Mouse (Mus musculus) hindbrain, embryonic 14.5 days (tissue): ENCODE measurements around the gene Dyrk1a. TPM values are rescaled to one million over a fixed set of nuclear protein-coding genes. Genes with fewer than 3 reads are reported as not detected.
A peak's percentile ranks its signal among the peaks of the same experiment; 100 is the strongest.

ENCODE experiments used
- ATAC-seq: fragments of 200-750 bp; cut with Nextera tagmentation; 2 replicates; pipeline ENCODE4 v1.8.0; 2017; ENCODE audit warnings: moderate number of reproducible peaks, mild to moderate bottlenecking, moderate TSS enrichment, moderate library complexity; ENCODE audit not compliant: low FRiP score
- DNase-seq: peaks from one replicate; pipeline ENCODE4 v3.0.0-alpha.2; 2015; ENCODE audit warnings: low spot score
- H3K27ac ChIP-seq: fragments of 300-500 bp; sonication (generic); 2 replicates; pipeline ENCODE4 v1.5.1; 2014; ENCODE audit warnings: mild to moderate bottlenecking, moderate library complexity
- H3K27me3 ChIP-seq: fragments of 300-500 bp; sonication (generic); 2 replicates; pipeline ENCODE4 v1.6.1; 2014; ENCODE audit warnings: mild to moderate bottlenecking, low read length, mixed read lengths; ENCODE audit not compliant: control insufficient read depth, insufficient read depth
- H3K36me3 ChIP-seq: fragments of 300-500 bp; sonication (generic); replicated peaks from 2 replicates; pipeline ENCODE4 v1.6.1; 2014; ENCODE audit not compliant: control insufficient read depth, insufficient read depth
- H3K4me1 ChIP-seq: fragments of 300-500 bp; sonication (generic); replicated peaks from 2 replicates; pipeline ENCODE4 v1.6.1; 2014; ENCODE audit warnings: antibody characterized with exemption, low read length, mixed read lengths; ENCODE audit not compliant: control insufficient read depth, insufficient read depth
- H3K4me2 ChIP-seq: fragments of 300-500 bp; sonication (generic); replicated peaks from 2 replicates; pipeline ENCODE4 v1.6.1; 2014; ENCODE audit warnings: mild to moderate bottlenecking, moderate library complexity
- H3K4me3 ChIP-seq: fragments of 300-500 bp; sonication (generic); replicated peaks from 2 replicates; pipeline ENCODE4 v1.5.1; 2014; ENCODE audit warnings: mild to moderate bottlenecking, low read length
- H3K9ac ChIP-seq: fragments of 300-500 bp; sonication (generic); 2 replicates; pipeline ENCODE4 v1.6.1; 2014
- H3K9me3 ChIP-seq: fragments of 300-500 bp; sonication (generic); 2 replicates; pipeline ENCODE4 v1.6.1; 2016; ENCODE audit warnings: low read length; ENCODE audit not compliant: control insufficient read depth
- WGBS: fragments of 180-500 bp; shearing (Covaris S2); extraction: QIAGEN DNeasy Blood & Tissue Kit; methylation state at CpG from one replicate; pipeline ENCODE4 v1.1.7; 2014; 5-methylcytosine and 5-hydroxymethylcytosine counted together
- polyA plus RNA-seq: library from polyadenylated mRNA; unstranded; fragments of >200 nt; fragmentation: Nextera tagmentation; extraction: Ambion mirVana; gene quantifications from 2 replicates; pipeline ENCODE4 v1.2.1, GENCODE M21; 2014

Gene Dyrk1a
- polyA plus RNA-seq, 1 experiment from 2014 or later: 14.0 TPM

DNA sequence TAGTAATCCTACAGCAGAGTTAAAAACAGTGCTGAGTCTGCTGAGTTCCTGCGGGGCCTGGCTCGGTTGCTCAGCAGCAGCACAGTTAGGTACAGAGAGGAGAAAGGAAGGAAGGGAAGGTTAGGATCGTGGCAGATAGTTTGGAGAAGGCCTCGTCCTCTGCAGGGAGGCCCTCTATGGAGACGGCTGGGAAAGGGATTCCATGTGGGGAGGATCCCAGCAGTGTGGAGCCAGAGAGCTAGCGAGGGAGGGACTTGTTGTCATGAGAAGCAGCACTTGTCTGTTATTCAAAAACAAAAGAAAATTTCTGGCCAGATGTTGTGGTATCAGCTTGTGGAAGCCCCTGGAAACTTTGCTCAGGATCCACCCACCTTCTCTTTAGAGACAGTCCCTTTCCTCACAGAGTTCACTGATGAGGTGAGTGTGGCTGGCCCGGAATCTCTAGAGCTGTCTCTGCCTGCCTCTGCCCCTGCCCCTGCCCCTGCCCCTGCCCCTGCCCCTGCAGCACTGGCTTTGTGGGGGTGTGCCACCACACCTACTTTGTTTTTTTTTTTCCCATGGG, 11.1 kb downstream of the Dyrk1a start:
- H3K9me3 ChIP-seq: no peaks in the 10 kb centered on the region
- H3K27me3 ChIP-seq: no peaks in the 10 kb centered on the region
- H3K4me3 ChIP-seq: no peak overlapping the region
- no peak for DNase-seq
- WGBS: 29% methylated on average over 7 of the region's 7 CpGs
- ATAC-seq: no peak
- H3K27ac ChIP-seq: 0 out of 2 replicates have a peak overlapping the region, but pooled peaks have one; percentile 32
- H3K4me1 ChIP-seq: peaks cover 21% of the 10 kb centered on the region
- H3K36me3 ChIP-seq: no peaks in the 10 kb centered on the region
- H3K9ac ChIP-seq: no peak overlapping the region
- no peak overlapping the region for H3K4me2 ChIP-seq

DNA sequence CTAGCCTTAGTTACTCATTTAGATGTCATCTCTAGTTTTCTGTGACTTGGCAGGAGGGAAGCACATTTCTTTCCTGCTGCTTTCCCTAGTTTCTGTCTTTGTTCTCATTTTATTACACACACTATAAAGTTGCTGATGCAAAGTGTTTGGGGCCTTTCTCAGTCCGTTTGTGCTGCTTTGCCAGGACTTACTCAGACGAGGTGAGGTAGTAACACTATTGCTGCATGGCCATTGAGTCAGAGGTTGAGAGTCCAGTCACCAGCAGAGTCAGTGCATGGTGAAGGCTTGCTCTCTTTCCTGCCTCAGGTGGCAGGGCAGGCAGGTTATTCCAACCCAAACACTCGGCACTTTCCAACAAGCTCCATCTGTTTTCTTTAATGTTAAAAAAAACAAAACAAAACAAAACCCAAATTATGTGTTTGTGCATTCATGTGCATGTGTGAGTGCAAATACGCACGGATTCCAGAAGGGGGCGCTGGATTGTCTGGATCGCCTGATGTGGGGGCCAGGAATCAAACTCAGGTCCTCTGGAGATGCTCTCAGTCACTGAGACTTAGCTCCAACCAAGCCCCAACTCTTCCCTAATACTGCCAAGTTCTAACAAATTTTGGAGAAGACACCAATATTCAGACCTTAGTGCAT, 16.7 kb downstream of the Dyrk1a start:
- no peaks in the 10 kb centered on the region for H3K27me3 ChIP-seq
- no peaks in the 10 kb centered on the region for H3K36me3 ChIP-seq
- H3K4me2 ChIP-seq: no peak overlapping the region
- no peaks in the 10 kb centered on the region for H3K9me3 ChIP-seq
- WGBS: 71% methylated on average over 7 of the region's 7 CpGs
- H3K27ac ChIP-seq: no peak overlapping the region
- H3K4me3 ChIP-seq: no peak overlapping the region
- peaks cover 35% of the 10 kb centered on the region for H3K4me1 ChIP-seq
- ATAC-seq (no peak), DNase-seq (no peak)
- no peak overlapping the region for H3K9ac ChIP-seq

- H3K4me1 ChIP-seq: peaks cover 34% of the 10 kb centered on the region
- ATAC-seq: no peak
- WGBS: 89% methylated on average over 4 of the region's 4 CpGs
Observed at GRCm38 (mm10) chr16:94587461-94587860, 17.7 kb downstream of the Dyrk1a start.

GRCm38 (mm10) chr16:94588171-94588570, 18.4 kb downstream of the Dyrk1a start:
- no peak overlapping the region for H3K27ac ChIP-seq
- H3K9me3 ChIP-seq: no peaks in the 10 kb centered on the region
- no peaks in the 10 kb centered on the region for H3K36me3 ChIP-seq
- H3K9ac ChIP-seq: no peak overlapping the region
- WGBS: 72% methylated on average over 8 of the region's 8 CpGs
- no peaks in the 10 kb centered on the region for H3K27me3 ChIP-seq
- no peak overlapping the region for H3K4me3 ChIP-seq
- no peak overlapping the region for H3K4me2 ChIP-seq
- DNase-seq (no peak), ATAC-seq (no peak)
- peaks cover 34% of the 10 kb centered on the region for H3K4me1 ChIP-seq

More at GRCm38 (mm10) chr16:94587461-94587860, 17.7 kb downstream of the Dyrk1a start:
- Histone ChIP-seq H3K27ac (no peak overlapping the region), H3K9me3 (no peaks in the 10 kb centered on the region), H3K4me2 (no peak overlapping the region), H3K27me3 (no peaks in the 10 kb centered on the region), H3K36me3 (no peaks in the 10 kb centered on the region), H3K9ac (no peak overlapping the region), H3K4me3 (no peak overlapping the region)
- no peak for DNase-seq

DNA sequence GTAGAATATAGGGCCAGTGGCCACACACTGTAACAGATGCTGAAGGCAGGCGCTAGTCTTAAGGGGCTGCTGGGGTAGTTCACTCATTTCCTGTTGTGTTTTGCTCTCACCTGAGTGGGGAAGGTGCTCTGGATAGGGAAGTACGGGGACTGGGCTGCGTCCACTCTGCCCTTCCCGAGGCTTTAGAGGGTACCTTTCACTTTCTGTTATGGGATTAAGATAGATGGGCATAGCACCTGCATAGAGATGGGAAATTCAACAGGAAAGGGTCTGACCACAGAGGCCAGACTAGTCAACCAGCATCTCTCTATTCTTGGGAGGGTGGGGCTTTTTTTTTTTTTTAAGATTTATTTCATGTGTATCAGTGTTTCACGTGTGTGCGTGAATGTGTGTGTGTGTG, 19.2 kb downstream of the Dyrk1a start:
- Histone ChIP-seq H3K4me2 (no peak overlapping the region), H3K9ac (no peak overlapping the region), H3K9me3 (no peaks in the 10 kb centered on the region), H3K27ac (no peak overlapping the region), H3K4me1 (peaks cover 34% of the 10 kb centered on the region), H3K27me3 (no peaks in the 10 kb centered on the region), H3K4me3 (no peak overlapping the region), H3K36me3 (no peaks in the 10 kb centered on the region)
- ATAC-seq (no peak), DNase-seq (no peak)
- 89% methylated on average over 6 of the region's 6 CpGs for WGBS

DNA sequence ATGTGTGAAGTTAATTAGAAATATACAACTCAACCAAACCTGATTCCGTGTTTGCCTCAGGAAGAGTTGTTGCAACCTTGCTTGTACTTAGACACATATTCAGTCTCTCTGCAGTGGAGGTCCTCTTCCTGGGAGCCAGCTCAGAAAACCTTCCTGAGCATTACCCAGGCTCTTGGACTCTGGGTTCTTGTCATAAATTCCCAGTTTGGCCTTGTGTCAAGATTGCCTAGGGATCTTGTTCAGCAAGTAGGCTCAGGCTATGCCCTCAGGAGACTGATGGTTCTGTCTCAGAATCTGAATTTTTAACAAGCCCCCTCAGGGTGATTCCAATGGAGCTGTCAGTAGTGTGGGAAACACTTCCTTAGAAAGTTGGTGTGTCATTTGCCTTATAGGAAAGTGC, 19.8 kb downstream of the Dyrk1a start:
- ATAC-seq (no peak), DNase-seq (no peak)
- no peak overlapping the region for H3K4me2 ChIP-seq
- no peaks in the 10 kb centered on the region for H3K36me3 ChIP-seq
- H3K27ac ChIP-seq: 0 out of 2 replicates have a peak overlapping the region, but pooled peaks have one; percentile 5
- WGBS: 100% methylated on average over 1 of the region's 1 CpGs
- no peaks in the 10 kb centered on the region for H3K9me3 ChIP-seq
- H3K4me1 ChIP-seq: peaks cover 34% of the 10 kb centered on the region
- no peak overlapping the region for H3K9ac ChIP-seq
- H3K27me3 ChIP-seq: no peaks in the 10 kb centered on the region
- no peak overlapping the region for H3K4me3 ChIP-seq

DNA sequence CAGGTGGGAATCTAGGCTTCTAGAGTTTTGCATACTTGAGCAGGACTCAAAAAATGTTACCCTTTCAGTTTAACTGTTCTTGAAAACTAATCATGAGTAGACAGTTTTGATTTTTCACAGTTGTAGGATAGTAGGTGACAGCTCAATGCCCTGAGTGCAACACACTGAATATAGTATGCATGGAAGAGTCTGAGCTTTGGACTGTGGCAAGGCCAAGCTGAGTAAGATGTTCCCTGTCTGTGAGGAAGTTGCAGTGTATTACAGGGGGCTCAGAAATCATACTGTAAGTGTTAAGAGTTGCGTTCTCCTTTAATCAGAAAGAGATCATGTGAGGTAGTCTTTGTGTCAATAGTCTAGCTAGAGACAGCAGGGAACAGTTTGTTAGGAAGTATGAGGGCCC, 20.4 kb downstream of the Dyrk1a start:
- DNase-seq: no peak
- H3K4me3 ChIP-seq: no peak overlapping the region
- WGBS: 85% methylated on average over 1 of the region's 1 CpGs
- no peaks in the 10 kb centered on the region for H3K9me3 ChIP-seq
- no peak for ATAC-seq
- H3K4me2 ChIP-seq: no peak overlapping the region
- H3K27ac ChIP-seq: no peak overlapping the region
- no peaks in the 10 kb centered on the region for H3K27me3 ChIP-seq
- H3K36me3 ChIP-seq: no peaks in the 10 kb centered on the region
- H3K9ac ChIP-seq: no peak overlapping the region
- H3K4me1 ChIP-seq: peaks cover 34% of the 10 kb centered on the region

DNA sequence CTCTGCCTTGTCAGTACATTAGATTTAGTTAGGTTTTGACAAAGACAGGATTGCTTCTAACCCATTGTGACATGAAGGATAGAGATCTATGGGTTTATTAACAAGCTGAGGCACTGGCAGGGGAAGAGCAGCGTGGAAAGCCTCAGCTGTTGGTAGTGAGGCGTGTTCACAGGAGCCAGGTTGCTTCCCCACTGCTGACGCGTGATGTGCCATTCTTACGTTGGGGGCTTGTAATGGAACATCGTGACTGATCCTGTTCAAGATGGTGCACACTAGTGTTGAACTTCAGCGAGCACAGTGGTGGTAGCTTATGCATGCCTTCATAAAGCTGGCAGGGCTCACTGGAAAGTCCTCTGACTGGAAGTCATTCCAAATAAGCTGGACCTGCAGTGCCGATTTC, 21.2 kb downstream of the Dyrk1a start:
- Histone ChIP-seq H3K4me1 (peaks cover 34% of the 10 kb centered on the region), H3K27ac (0 out of 2 replicates have a peak overlapping the region, but pooled peaks have one; percentile 12), H3K27me3 (no peaks in the 10 kb centered on the region), H3K4me3 (no peak overlapping the region), H3K9ac (no peak overlapping the region), H3K36me3 (no peaks in the 10 kb centered on the region), H3K9me3 (no peaks in the 10 kb centered on the region), H3K4me2 (no peak overlapping the region)
- DNase-seq: no peak
- no peak for ATAC-seq
- 71% methylated on average over 8 of the region's 8 CpGs for WGBS

DNA sequence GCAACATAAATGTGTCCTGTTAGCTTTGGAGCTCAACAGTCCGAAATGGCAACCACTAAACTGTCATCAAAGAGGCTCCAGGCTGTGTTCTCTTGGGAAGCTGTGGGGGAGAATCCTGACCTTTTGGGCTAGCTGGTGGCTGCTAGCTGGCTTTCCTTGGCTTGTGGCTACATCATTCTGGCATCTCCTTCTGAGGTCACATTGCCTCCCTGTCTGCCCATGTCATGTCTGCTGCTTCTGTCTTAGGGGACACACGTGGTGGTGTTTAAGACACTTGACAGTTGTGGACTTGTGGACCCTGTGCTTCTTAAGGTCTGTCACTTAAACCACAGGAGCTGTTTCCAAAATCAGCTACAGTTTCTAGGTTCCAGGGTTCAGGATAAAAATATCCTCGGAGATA, 21.7 kb downstream of the Dyrk1a start:
- Histone ChIP-seq H3K9ac (no peak overlapping the region), H3K36me3 (no peaks in the 10 kb centered on the region), H3K4me1 (peaks cover 34% of the 10 kb centered on the region), H3K27ac (no peak overlapping the region), H3K4me3 (no peak overlapping the region), H3K9me3 (no peaks in the 10 kb centered on the region), H3K4me2 (no peak overlapping the region), H3K27me3 (no peaks in the 10 kb centered on the region)
- no peak for ATAC-seq
- 85% methylated on average over 3 of the region's 3 CpGs for WGBS
- DNase-seq: no peak
